Mouse (Mus musculus) Patski (cell line): ENCODE measurements around the gene Pabpc1l. TPM values are rescaled to one million over a fixed set of nuclear protein-coding genes. Genes with fewer than 3 reads are reported as not detected.

Experiments used
- ATAC-seq: fragments of 100-300 bp; one replicate; pipeline ENCODE4 v1.8.0; 2021
- CTCF ChIA-PET: fragments of 350-600 bp; sonication (Branson Sonifier 250); formaldehyde crosslinking; loops from one replicate; lab custom pipeline; 2022; ENCODE audit warnings: inconsistent platforms; lab: Charles Lee
- POLR2A ChIA-PET: fragments of 350-600 bp; sonication (Branson Sonifier 250); formaldehyde crosslinking; loops from one replicate; lab custom pipeline; 2022; ENCODE audit warnings: antibody characterized with exemption, inconsistent platforms; lab: Charles Lee
- DNase-seq: peaks from one replicate; pipeline ENCODE4 v3.0.0-alpha.2; 2011; ENCODE audit warnings: low read depth, low spot score
- H3K27me3 ChIP-seq: fragments of 371-371 bp; one replicate; pipeline ENCODE4 v1.5.1; 2021
- CTCF ChIP-seq: fragments of 100-300 bp; IDR thresholded peaks from one replicate; pipeline ENCODE4 v1.5.1; 2021
- in situ Hi-C: fragments of 300-500 bp; cut with MboI; formaldehyde crosslinking; loops from 3 replicates; pipeline ENCODE4 v1.11.1; 2018; ENCODE audit warnings: low pct_unique_long_range_greater_than_20kb, mixed read lengths
- polyA plus RNA-seq: library from polyadenylated mRNA; unstranded; gene quantifications from one replicate; pipeline ENCODE4 v1.2.3, GENCODE M21; 2021

Pabpc1l gene
- polyA plus RNA-seq, 1 experiment from 2014 or later: 0.60 TPM

DNA sequence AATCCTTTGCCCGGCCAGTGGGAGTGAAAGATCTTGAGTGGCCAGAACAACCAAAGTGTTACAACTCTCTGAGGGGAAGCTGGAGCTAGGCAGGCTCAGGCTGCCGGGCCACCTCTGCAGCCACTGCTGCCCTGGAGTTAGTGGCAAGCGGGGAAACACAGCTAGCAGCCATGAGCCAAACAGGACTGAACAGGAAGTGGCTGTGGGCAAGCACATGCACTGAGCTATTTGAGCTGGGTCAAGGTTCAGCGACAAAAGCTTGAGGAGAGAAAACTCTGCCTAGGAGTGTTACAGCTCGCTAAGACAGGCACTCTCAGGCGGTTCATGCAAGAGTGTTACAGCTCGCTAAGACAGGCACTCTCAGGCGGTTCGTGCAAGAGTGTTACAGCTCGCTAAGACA, 18.3 kb upstream of the Pabpc1l start:
- no peak for TF ChIP-seq CTCF
- ChIA-PET POLR2A (no interaction called here), CTCF (interaction anchor here (1.2 kb wide), 1 partner anchor 20 kb away, joined by 3 read pairs; no protein-coding TSS in a partner anchor)
- in situ Hi-C loops: no loop called here
- no peaks in the 10 kb centered on the region for H3K27me3 ChIP-seq
- DNase-seq (no peak), ATAC-seq (no peak)

DNA sequence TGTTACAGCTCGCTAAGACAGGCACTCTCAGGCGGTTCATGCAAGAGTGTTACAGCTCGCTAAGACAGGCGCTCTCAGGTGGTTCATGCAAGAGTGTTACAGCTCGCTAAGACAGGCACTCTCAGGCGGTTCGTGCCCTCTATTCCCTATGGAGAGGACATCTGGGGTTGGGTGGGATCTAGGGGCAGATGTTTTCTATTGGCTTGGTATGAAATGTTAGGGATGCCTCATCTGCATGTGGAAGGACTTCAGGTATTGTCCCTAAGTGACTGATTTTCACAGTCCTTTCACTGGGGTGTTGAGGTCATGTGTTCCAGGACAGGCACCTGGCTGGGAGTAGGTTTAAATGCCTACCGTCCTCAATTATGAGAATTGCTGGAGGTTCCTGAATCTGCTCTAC, 17.7 kb upstream of the Pabpc1l start:
- POLR2A ChIA-PET: no interaction called here
- TF ChIP-seq CTCF: no peak
- CTCF ChIA-PET: no interaction called here
- in situ Hi-C loops: no loop called here
- ATAC-seq: no peak
- DNase-seq: no peak
- no peaks in the 10 kb centered on the region for H3K27me3 ChIP-seq

DNA sequence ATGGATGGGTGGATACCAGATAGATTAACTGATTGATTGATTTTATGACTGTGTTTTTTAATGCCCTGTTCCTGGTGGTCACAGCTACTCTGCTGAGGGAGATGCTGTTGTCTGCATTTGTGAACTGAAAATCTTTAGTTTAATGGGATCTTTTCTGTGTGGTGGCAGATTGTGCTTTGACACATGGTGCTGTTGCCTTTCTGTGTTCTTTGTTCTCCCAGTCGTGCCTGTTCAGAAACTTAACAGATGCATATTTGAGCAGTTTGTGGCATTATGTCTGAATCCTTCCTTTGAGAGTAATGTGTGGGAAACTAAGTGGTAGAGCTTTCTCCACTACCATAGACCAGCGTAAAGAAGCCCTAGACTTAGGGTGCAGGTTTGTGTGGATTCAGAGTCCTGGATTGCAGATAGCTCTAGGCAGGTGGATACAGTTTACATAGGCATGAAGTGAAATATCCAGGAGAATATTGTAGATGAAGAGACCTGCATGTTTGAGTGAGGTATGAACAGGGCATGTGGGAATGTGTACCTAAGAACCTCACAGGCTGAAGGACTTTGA, 17.2 kb upstream of the Pabpc1l start:
- ChIA-PET CTCF (no interaction called here), POLR2A (interaction anchor here (1.3 kb wide), 1 partner anchor 9 kb away, joined by 4 read pairs; no protein-coding TSS in a partner anchor)
- DNase-seq (no peak), ATAC-seq (no peak)
- in situ Hi-C loops: no loop called here
- no peak for TF ChIP-seq CTCF
- no peaks in the 10 kb centered on the region for H3K27me3 ChIP-seq

DNA sequence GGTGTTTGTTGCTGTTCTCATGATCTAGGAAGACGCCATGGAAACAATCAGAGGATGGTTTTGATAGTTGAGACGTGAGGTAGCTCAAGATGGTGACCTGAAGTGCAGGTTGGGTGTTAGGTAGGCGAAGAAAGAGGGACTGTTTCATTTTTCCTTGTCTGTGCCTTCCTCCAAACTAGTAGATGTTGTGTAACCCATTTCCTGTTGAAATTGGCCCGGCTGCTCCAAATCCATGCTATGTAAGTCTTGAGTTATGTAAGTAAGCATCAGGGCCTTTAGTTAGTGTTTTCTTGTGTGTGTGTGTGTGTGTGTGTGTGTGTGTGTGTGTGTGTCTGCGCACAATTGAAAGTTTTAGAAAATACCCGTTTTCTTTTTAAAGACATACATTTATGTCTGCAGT, 16.0 kb upstream of the Pabpc1l start:
- no peak for TF ChIP-seq CTCF
- ChIA-PET POLR2A (interaction anchor here (1.3 kb wide), 2 partner anchors 10 to 12 kb away, joined by 4 read pairs; no protein-coding TSS in a partner anchor), CTCF (interaction anchor here (0.9 kb wide), 1 partner anchor 139 kb away, joined by 3 read pairs; no protein-coding TSS in a partner anchor)
- in situ Hi-C loops: no loop called here
- no peak for DNase-seq
- H3K27me3 ChIP-seq: no peaks in the 10 kb centered on the region
- no peak for ATAC-seq

DNA sequence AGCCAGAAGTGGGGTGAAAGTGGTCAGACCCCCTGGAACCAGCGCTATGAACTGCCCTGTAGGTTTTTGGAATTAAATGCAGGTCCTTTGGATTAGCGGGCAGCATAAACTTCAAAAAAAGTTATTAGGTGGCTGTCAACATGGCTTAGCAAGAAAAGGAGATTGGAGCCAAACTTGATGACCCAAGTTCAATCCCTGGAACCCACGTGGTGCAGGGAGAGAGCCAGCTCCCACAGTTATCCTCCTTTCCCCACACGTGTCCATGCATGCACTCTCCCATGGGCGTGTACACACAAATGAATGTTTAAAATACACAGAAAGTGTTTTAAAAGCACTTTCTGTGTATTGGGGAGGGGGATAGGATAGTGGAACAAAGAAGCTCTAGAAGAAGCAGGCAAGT, 14.8 kb upstream of the Pabpc1l start:
- no peak for TF ChIP-seq CTCF
- DNase-seq (no peak), ATAC-seq (no peak)
- in situ Hi-C loops: no loop called here
- ChIA-PET CTCF (interaction anchor here (1.7 kb wide), 1 partner anchor 13 kb away, joined by 4 read pairs; no protein-coding TSS in a partner anchor), POLR2A (no interaction called here)
- H3K27me3 ChIP-seq: no peaks in the 10 kb centered on the region

DNA sequence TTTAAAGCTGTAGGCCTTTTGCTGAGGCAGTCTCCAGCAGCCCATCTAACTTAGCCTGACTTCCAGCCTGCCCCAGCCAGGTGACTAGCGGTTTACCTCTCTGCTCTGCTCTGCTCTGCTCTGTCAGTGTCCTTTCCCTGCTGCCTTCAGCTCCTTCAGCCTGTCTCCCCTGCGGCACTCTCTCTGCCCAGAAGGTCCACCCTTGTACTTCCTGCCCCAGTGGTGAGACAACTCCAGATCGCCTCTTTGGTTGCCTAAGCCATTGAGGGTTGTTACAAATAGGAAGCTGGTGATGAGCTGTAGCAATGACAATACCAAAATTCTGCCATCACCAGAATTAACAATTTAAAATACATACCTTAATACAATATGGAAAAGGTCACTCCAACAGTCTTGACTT, 14.3 kb upstream of the Pabpc1l start:
- ChIA-PET CTCF (interaction anchor here (1.2 to 1.7 kb wide), 2 partner anchors 10 to 13 kb away, joined by 4 read pairs; no protein-coding TSS in a partner anchor), POLR2A (no interaction called here)
- in situ Hi-C loops: no loop called here
- DNase-seq (no peak), ATAC-seq (no peak)
- no peak for TF ChIP-seq CTCF
- H3K27me3 ChIP-seq: no peaks in the 10 kb centered on the region

DNA sequence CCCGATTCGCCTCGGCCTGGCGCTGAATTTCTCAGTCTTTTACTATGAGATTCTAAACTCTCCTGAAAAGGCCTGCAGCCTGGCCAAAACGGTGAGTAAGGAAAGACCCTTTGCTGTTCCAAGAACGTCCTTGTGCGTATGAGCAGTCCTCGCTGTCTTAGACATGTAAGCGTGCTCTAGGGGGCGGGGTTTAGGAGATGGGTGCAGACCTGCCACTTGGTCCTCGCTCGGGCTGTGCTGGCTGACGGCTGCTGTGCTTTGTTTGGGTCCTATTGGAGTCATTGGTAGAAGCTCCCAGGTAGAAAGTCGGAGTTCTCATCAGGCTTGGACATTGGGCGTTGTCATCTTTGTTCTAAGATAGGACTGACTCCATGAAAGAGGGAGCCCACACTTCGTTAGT, 9.9 kb upstream of the Pabpc1l start:
- ATAC-seq (no peak), DNase-seq (no peak)
- no peak for TF ChIP-seq CTCF
- in situ Hi-C loops: no loop called here
- no peaks in the 10 kb centered on the region for H3K27me3 ChIP-seq
- CTCF ChIA-PET: no interaction called here
- POLR2A ChIA-PET: no interaction called here

DNA sequence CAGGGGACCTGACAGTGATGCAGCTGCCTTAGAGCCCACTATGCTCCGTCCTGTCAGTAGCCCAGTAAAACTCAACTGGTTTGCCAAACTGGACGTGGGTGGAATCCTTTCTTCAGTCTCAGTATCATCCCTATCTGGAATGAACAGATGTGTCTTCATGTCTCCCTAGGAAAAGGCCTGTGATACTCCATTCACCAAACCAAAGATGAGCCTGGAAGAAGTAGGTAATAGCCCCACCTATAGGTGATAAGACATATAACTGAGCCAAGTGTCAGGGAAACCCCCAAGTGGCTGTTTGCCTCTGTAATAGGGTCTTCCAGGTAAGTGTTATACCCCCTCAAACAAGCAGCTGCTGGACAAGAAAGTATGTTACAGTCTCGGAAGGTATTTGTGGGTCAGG, 6.3 kb upstream of the Pabpc1l start:
- H3K27me3 ChIP-seq: no peaks in the 10 kb centered on the region
- CTCF ChIA-PET: no interaction called here
- ATAC-seq (no peak), DNase-seq (no peak)
- POLR2A ChIA-PET: no interaction called here
- in situ Hi-C loops: no loop called here
- no peak for TF ChIP-seq CTCF

DNA sequence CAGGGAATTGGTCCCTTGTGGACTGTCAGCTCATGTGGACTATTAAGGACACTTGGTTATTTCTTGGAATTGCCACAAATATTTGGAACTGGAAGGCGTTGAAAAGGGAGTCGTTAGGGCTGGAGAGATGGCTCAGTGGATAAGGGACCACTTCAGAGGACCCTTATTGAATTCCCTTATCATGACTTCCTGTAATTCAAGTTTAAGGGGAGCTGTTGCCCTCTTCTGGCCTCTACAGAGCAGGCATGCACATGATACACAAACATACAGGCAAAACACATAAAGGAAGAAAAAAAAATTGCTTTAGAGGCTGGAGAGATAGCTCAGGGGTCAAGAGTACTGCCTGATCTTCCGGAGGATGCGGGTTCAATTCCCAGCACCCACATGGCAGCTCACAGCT, 5.3 kb upstream of the Pabpc1l start:
- POLR2A ChIA-PET: no interaction called here
- CTCF ChIA-PET: no interaction called here
- in situ Hi-C loops: no loop called here
- H3K27me3 ChIP-seq: no peaks in the 10 kb centered on the region
- ATAC-seq: no peak
- DNase-seq: no peak
- no peak for TF ChIP-seq CTCF

DNA sequence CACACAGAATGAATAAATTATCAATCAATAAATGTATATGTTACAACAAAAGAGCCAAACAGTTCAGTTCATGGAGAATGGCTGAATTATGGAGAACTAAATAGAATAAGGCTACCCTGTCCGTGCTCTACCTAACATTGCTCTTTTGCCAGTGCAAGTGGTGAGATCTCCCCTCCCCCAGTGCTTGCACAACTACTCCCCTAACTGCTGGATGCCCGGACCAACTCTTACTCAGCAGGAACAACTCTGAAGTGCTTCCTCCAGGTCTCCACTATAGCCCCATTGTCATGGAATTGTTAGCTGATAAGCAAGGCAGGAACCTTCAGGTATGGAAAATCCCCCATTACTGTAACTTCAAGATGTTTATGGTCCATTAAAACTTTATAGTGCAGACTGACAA, 3.1 kb upstream of the Pabpc1l start:
- no peak for DNase-seq
- in situ Hi-C loops: no loop called here
- ChIA-PET CTCF (no interaction called here), POLR2A (no interaction called here)
- H3K27me3 ChIP-seq: no peaks in the 10 kb centered on the region
- no peak for ATAC-seq
- no peak for TF ChIP-seq CTCF

DNA sequence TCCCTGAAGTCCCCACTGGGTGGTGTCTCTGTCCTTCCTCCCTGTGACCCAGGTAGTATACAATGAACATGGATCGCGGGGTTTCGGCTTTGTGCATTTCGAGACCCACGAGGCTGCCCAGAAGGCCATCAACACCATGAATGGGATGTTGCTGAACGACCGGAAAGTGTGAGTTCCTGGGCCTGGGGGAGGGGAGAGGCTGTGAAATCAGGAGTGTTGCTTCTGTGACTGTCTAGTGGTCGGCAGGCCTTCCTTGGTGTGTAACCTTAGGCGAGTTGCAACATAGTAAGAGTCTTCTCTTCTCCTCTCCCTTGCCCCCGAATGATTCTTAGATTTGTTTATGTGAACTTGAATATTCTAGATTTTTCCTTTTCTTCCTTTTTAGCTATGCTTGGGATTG, 5.9 kb downstream of the Pabpc1l start:
- H3K27me3 ChIP-seq: no peaks in the 10 kb centered on the region
- POLR2A ChIA-PET: interaction anchor here (1.1 kb wide), 1 partner anchor 10 kb away, joined by 5 read pairs; no protein-coding TSS in a partner anchor
- CTCF ChIA-PET: no interaction called here
- DNase-seq (no peak), ATAC-seq (no peak)
- TF ChIP-seq CTCF: no peak
- in situ Hi-C loops: no loop called here

DNA sequence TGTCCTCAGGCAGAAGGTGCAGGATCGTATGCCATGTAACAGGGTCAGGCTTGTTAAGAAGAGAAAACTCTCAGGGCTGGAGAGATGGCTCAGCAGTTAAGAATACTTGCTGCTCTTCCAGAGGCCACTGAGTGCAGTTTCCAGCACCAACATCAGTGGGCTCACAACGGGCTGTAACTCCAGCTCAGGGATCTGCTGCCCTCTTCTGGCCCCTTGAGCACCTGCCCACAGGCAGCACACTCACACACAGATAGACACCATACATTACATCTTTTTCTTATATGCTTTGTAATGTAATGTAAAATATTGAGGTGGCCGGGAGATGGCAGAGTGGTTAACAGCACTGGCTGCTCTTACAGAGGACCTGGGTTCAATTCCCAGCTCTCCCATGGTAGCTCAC, 7.7 kb downstream of the Pabpc1l start:
- POLR2A ChIA-PET: no interaction called here
- CTCF ChIA-PET: no interaction called here
- H3K27me3 ChIP-seq: no peaks in the 10 kb centered on the region
- no peak for TF ChIP-seq CTCF
- ATAC-seq (no peak), DNase-seq (no peak)
- in situ Hi-C loops: no loop called here
